Mouse (Mus musculus): ENCODE measurements around the gene Olfr1392. TPM values are rescaled to one million over a fixed set of nuclear protein-coding genes. Genes with fewer than 3 reads are reported as not detected.

The Olfr1392 gene
- total and polyA plus RNA-seq, 3 experiments = not detected

DNA sequence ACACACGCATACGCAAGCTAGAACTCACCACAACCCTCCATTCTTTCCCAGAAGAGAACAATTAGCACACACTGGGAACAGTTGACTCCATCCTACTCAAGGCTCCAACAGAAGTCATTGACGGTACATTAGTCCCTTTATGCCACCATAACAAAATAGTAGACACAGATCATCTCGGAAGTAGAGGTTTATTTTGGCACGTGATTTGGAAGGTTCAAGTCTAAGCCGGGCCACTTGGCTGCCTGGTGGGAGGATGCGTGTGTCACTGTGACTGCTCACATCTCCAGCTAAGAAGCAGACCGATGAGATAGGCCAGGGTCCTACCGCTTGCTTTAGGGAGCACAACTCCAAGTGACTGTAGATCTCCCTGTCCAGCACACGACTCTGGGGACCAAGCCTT is 17.8 kb upstream of the Olfr1392 start:
- Histone ChIP-seq H3K9me3 (replicated peaks; ENCODE audit: low read length) (no peaks in the 10 kb centered on the region), H3K27me3 (replicated peaks) (no peaks in the 10 kb centered on the region), H3K9ac (ENCODE audit: insufficient read depth, low read depth) (no peak overlapping the region), H3K27ac (ENCODE audit: insufficient read depth, low read depth) (no peak overlapping the region), H3K4me3 (replicated peaks in 1 of 3; ENCODE audit: low read depth in 2 of 3, low read length in 2 of 3, poor library complexity in 1 of 3) (no peak overlapping the region), H3K4me1 (ENCODE audit: control insufficient read depth in 1 of 2, insufficient read depth in 2 of 2) (peaks cover 0 to 3% of the 10 kb centered on the region in 2 experiments; a peak in 2 of 4 replicates), H3K36me3 (replicated peaks in 1 of 2; ENCODE audit: control insufficient read depth in 1 of 2, insufficient read depth in 1 of 2, low read length in 1 of 2) (peaks cover 31 to 50% of the 10 kb centered on the region in 2 experiments), H3K79me2 (replicated peaks; ENCODE audit: control insufficient read depth, extremely low read depth, insufficient read depth, poor library complexity, severe bottlenecking) (0 out of 2 replicates have a peak, but pooled peaks cover 2% of the 10 kb centered on the region), H3K4me2 (ENCODE audit: insufficient read depth, low read depth, poor library complexity, severe bottlenecking) (no peak overlapping the region)
- no peak for DNase-seq (ENCODE audit: extremely low read depth)
- dilution Hi-C loops (cut with MboI; ENCODE audit: extremely low pct_ligation_motif_present, extremely low pct_unique_long_range_greater_than_20kb, low sequenced_read_pairs) (no loop called here), in situ Hi-C loops (cut with MboI; ENCODE audit: low pct_ligation_motif_present, low pct_unique_long_range_greater_than_20kb, low sequenced_read_pairs) (loop anchor here (10.0 to 25.0 kb wide), 2 partner anchors 155 to 483 kb away; partner anchors contain the start of gene Olfr1396)
- no peak for TF ChIP-seq HCFC1 (IDR thresholded peaks at IDR 0.05; ENCODE audit: low read depth, low read length)
- no peak for TF ChIP-seq TBP (conservative IDR thresholded peaks at IDR 0.05; ENCODE audit: low read depth, low read length)
- TF ChIP-seq ZMIZ1 (IDR thresholded peaks at IDR 0.05; ENCODE audit: low read depth, low read length) = no peak

DNA sequence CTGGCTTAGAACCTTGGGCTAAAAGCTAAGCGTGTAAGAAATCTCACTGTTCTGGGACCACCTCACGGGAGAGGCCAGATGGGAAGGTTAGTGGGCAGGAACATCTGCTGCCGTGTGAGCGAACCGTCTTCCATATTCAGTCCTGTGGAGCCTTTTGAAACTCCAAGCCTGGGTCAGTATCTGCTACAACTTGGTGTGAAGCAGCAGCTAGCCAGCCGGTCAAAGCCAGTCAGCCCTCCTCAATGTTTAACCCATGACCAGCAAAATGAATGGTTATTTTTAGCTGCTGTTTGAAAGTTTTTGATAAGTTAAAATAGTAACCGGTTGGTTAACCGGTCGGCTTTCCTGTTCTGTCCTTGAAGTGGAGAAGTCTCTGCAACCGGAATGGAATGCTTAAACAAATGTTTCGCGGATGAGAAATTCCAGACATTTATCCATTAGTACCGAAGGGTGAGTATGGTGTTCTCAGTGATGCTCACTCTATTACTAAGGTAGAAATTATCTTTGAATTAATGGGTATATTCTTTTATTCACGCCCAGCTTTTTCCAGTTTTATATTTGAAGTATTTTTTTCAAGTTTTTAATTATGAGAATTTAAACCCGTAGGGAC is 17.0 kb upstream of the Olfr1392 start:
- Histone ChIP-seq H3K9me3 (replicated peaks; ENCODE audit: low read length) (no peaks in the 10 kb centered on the region), H3K27ac (ENCODE audit: insufficient read depth, low read depth) (no peak overlapping the region), H3K4me1 (ENCODE audit: control insufficient read depth in 1 of 2, insufficient read depth in 2 of 2) (peaks cover 0 to 3% of the 10 kb centered on the region in 2 experiments; a peak in 2 of 4 replicates), H3K27me3 (replicated peaks) (no peaks in the 10 kb centered on the region), H3K36me3 (replicated peaks in 1 of 2; ENCODE audit: control insufficient read depth in 1 of 2, insufficient read depth in 1 of 2, low read length in 1 of 2) (peaks cover 26 to 42% of the 10 kb centered on the region in 2 experiments), H3K4me3 (replicated peaks in 1 of 3; ENCODE audit: low read depth in 2 of 3, low read length in 2 of 3, poor library complexity in 1 of 3) (no peak overlapping the region), H3K79me2 (replicated peaks; ENCODE audit: control insufficient read depth, extremely low read depth, insufficient read depth, poor library complexity, severe bottlenecking) (no peaks in the 10 kb centered on the region), H3K4me2 (ENCODE audit: insufficient read depth, low read depth, poor library complexity, severe bottlenecking) (no peak overlapping the region), H3K9ac (ENCODE audit: insufficient read depth, low read depth) (no peak overlapping the region)
- dilution Hi-C loops (cut with MboI; ENCODE audit: extremely low pct_ligation_motif_present, extremely low pct_unique_long_range_greater_than_20kb, low sequenced_read_pairs) (no loop called here), in situ Hi-C loops (cut with MboI; ENCODE audit: low pct_ligation_motif_present, low pct_unique_long_range_greater_than_20kb, low sequenced_read_pairs) (loop anchor here (10.0 to 25.0 kb wide), 2 partner anchors 156 to 483 kb away; partner anchors contain the start of gene Olfr1396)
- no peak for DNase-seq (ENCODE audit: extremely low read depth)
- TF ChIP-seq RCOR1 (conservative IDR thresholded peaks at IDR 0.05; ENCODE audit: low read depth, low read length) = no peak
- TF ChIP-seq JUN (IDR thresholded peaks at IDR 0.05; ENCODE audit: insufficient read depth, low read depth, low read length) = no peak

DNA sequence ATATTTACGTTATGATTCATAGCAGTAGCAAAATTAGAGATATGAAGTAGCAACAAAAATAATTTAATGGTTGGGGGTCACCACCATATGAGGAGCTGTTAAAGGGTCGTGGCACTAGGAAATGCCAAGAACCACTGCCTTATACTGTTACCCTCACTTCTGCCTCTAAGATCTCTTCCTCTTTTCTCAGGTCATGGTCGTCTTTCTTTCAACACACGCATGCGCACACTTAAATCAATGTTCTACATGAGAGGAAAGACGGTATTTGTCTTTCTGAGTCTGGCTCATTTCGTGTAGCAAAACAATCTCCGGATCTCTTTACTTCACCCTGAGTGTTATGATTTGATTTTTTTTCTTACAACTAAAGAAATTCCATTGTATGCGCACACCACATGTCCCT is 15.3 kb upstream of the Olfr1392 start:
- Histone ChIP-seq H3K4me2 (ENCODE audit: insufficient read depth, low read depth, poor library complexity, severe bottlenecking) (no peak overlapping the region), H3K9ac (ENCODE audit: insufficient read depth, low read depth) (no peak overlapping the region), H3K9me3 (replicated peaks; ENCODE audit: low read length) (no peaks in the 10 kb centered on the region), H3K79me2 (replicated peaks; ENCODE audit: control insufficient read depth, extremely low read depth, insufficient read depth, poor library complexity, severe bottlenecking) (no peaks in the 10 kb centered on the region), H3K27me3 (replicated peaks) (no peaks in the 10 kb centered on the region), H3K27ac (ENCODE audit: insufficient read depth, low read depth) (no peak overlapping the region), H3K4me1 (ENCODE audit: control insufficient read depth in 1 of 2, insufficient read depth in 2 of 2) (peaks cover 0 to 3% of the 10 kb centered on the region in 2 experiments; a peak in 2 of 4 replicates), H3K4me3 (replicated peaks in 1 of 3; ENCODE audit: low read depth in 2 of 3, low read length in 2 of 3, poor library complexity in 1 of 3) (no peak overlapping the region), H3K36me3 (replicated peaks in 1 of 2; ENCODE audit: control insufficient read depth in 1 of 2, insufficient read depth in 1 of 2, low read length in 1 of 2) (peaks cover 12 to 26% of the 10 kb centered on the region in 2 experiments)
- dilution Hi-C loops (cut with MboI; ENCODE audit: extremely low pct_ligation_motif_present, extremely low pct_unique_long_range_greater_than_20kb, low sequenced_read_pairs) (no loop called here), in situ Hi-C loops (cut with MboI; ENCODE audit: low pct_ligation_motif_present, low pct_unique_long_range_greater_than_20kb, low sequenced_read_pairs) (loop anchor here (10.0 to 25.0 kb wide), 2 partner anchors 157 to 485 kb away; partner anchors contain the start of gene Olfr1396)
- TF ChIP-seq MYC (IDR thresholded peaks at IDR 0.05; ENCODE audit: low read depth, low read length) = no peak
- no peak for TF ChIP-seq MXI1 (IDR thresholded peaks at IDR 0.05; ENCODE audit: low read depth, low read length)
- no peak for DNase-seq (ENCODE audit: extremely low read depth)
